Mouse (Mus musculus) liver, embryonic 12.5 days (tissue): ENCODE data around the gene Slc5a9. TPM values are rescaled to one million over a fixed set of nuclear protein-coding genes. Genes with fewer than 3 reads are reported as not detected.
"Not testable (repeated sequence)": the region's sequence is repeated elsewhere in the genome, so short reads cannot be mapped to it uniquely, and the experiment has no call there.

Source experiments
- ATAC-seq: fragments of 200-750 bp; cut with Nextera tagmentation; 2 replicates; pipeline ENCODE4 v1.8.0; 2017; ENCODE audit warnings: moderate number of reproducible peaks, mild to moderate bottlenecking, moderate library complexity
- H3K27ac ChIP-seq: fragments of 300-500 bp; sonication (generic); 2 replicates; pipeline ENCODE4 v1.5.1; 2016; ENCODE audit warnings: mild to moderate bottlenecking
- H3K27me3 ChIP-seq: fragments of 300-500 bp; sonication (generic); replicated peaks from 2 replicates; pipeline ENCODE4 v1.6.1; 2016; ENCODE audit warnings: mild to moderate bottlenecking, moderate library complexity
- H3K36me3 ChIP-seq: fragments of 300-500 bp; sonication (generic); 2 replicates; pipeline ENCODE4 v1.6.1; 2016; ENCODE audit warnings: mild to moderate bottlenecking, moderate library complexity
- H3K4me1 ChIP-seq: fragments of 300-500 bp; sonication (generic); 2 replicates; pipeline ENCODE4 v1.6.1; 2016
- H3K4me2 ChIP-seq: fragments of 300-500 bp; sonication (generic); 2 replicates; pipeline ENCODE4 v1.6.1; 2016; ENCODE audit warnings: mild to moderate bottlenecking, moderate library complexity
- H3K4me3 ChIP-seq: fragments of 300-500 bp; sonication (generic); 2 replicates; pipeline ENCODE4 v1.5.1; 2016; ENCODE audit warnings: mild to moderate bottlenecking, moderate library complexity
- H3K9ac ChIP-seq: fragments of 300-500 bp; sonication (generic); 2 replicates; pipeline ENCODE4 v1.6.1; 2016; ENCODE audit warnings: mild to moderate bottlenecking, moderate library complexity
- H3K9me3 ChIP-seq: fragments of 300-500 bp; sonication (generic); replicated peaks from 2 replicates; pipeline ENCODE4 v1.6.1; 2016; ENCODE audit warnings: mild to moderate bottlenecking, moderate library complexity
- WGBS: fragments of 180-500 bp; shearing (Covaris S2); methylation state at CpG from one replicate; pipeline ENCODE4 v1.1.7; 2016; ENCODE audit not compliant: insufficient replicate concordance; 5-methylcytosine and 5-hydroxymethylcytosine counted together
- polyA plus RNA-seq: library from polyadenylated mRNA; unstranded; fragments of >200 nt; fragmentation: Nextera tagmentation; extraction: Ambion mirVana; gene quantifications from 2 replicates; pipeline ENCODE4 v1.2.1, GENCODE M21; 2016

Gene Slc5a9
- not detected in 2 replicates for polyA plus RNA-seq

GRCm38 (mm10) chr4:111902775-111903174 is at the start of gene Slc5a9:
Slc5a9 (minus strand) TSS chr4:111902918.
- Histone ChIP-seq H3K4me2 (no peak within 1 kb of the TSS), H3K27me3 (no peaks in the 10 kb centered on the region), H3K9ac (no peak within 1 kb of the TSS), H3K9me3 (no peaks in the 10 kb centered on the region), H3K36me3 (no peaks in the 10 kb centered on the region), H3K4me1 (no peaks in the 10 kb centered on the region), H3K27ac (no peak within 1 kb of the TSS), H3K4me3 (no peak within 1 kb of the TSS)
- ATAC-seq = no peak

GRCm38 (mm10) chr4:111919092-111919491 is 16.4 kb upstream of the Slc5a9 start, which contains the start of gene Skint8:
Skint8 (plus strand) TSS chr4:111919392.
- Histone ChIP-seq H3K27me3 (no peaks in the 10 kb centered on the region), H3K36me3 (no peaks in the 10 kb centered on the region), H3K27ac (no peak within 1 kb of the TSS), H3K9me3 (0 out of 2 replicates have a peak, but pooled peaks cover 3% of the 10 kb centered on the region), H3K9ac (no peak within 1 kb of the TSS), H3K4me1 (no peaks in the 10 kb centered on the region), H3K4me3 (no peak within 1 kb of the TSS), H3K4me2 (no peak within 1 kb of the TSS)
- ATAC-seq = no peak
- WGBS = 61% methylated on average over 1 of the region's 1 CpGs

DNA sequence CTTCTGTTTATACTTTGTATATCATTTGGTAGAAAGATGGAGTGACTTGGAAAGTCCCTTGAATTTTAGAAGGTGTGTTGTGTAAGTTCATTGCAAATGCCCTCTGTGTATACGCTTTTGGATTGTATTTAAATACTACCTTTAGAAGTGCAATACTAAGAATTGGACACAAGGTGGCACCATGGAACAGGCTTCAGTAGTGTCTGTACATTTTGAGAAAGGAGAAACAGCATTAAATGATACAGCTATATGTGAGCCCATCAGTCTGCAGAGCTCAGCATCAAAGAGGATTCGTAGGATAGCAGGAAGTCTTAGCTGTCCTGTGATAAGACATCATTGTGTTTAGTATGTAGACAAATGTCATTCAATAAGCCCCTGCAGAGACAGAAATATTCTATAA is 5.2 kb upstream of the Slc5a9 start:
- 29% methylated on average over 2 of the region's 2 CpGs for WGBS
- H3K4me1 ChIP-seq = no peaks in the 10 kb centered on the region
- ATAC-seq = no peak
- H3K27me3 ChIP-seq = no peaks in the 10 kb centered on the region
- no peak overlapping the region for H3K9ac ChIP-seq
- no peak overlapping the region for H3K4me2 ChIP-seq
- H3K9me3 ChIP-seq = no peaks in the 10 kb centered on the region
- H3K36me3 ChIP-seq = no peaks in the 10 kb centered on the region
- H3K27ac ChIP-seq = no peak overlapping the region
- no peak overlapping the region for H3K4me3 ChIP-seq

DNA sequence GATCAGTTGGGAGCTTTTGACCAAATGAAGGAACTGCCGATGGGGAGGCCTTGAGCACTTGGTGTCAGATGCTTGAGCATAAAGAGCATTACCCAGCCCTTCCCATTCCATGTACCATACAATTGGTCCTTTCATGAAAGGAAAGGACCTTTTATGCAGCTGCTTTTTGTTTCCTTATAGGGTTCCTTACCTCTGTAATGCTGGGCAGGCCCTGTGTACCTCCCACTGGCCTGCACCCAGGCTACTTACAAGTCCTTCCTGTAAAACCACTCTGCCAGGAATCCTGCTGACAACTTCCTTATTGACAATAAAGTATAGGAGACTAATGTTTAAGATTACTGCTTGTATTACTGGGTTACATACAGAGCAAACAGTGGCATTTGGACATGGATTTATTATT is 1.2 kb downstream of the Slc5a9 start:
- H3K4me3 ChIP-seq = no peak overlapping the region
- 82% methylated on average over 1 of the region's 1 CpGs for WGBS
- H3K4me1 ChIP-seq = no peaks in the 10 kb centered on the region
- H3K27me3 ChIP-seq = no peaks in the 10 kb centered on the region
- H3K27ac ChIP-seq = no peak overlapping the region
- ATAC-seq = no peak
- no peaks in the 10 kb centered on the region for H3K9me3 ChIP-seq
- no peak overlapping the region for H3K4me2 ChIP-seq
- H3K9ac ChIP-seq = no peak overlapping the region
- H3K36me3 ChIP-seq = no peaks in the 10 kb centered on the region

DNA sequence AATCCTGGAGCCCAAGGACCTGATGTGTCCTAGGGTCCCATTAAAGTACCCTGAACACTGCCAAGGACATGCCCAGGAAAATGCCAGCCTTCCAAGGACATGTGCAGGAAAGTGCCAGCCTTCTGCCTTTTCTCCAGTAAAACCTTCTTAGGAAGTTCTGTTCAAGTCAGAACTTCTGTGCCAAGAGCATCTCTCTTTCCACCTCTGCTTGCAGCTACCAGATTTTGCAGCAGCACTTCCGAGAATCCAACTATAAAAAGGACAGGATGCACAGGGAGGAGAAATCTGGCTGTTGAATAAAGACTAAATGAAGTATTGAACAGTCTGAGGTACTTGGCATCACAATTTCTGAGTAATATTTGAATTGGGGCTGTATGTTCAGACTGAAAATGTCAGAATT is 2.2 kb downstream of the Slc5a9 start:
- H3K27ac ChIP-seq, H3K4me1 ChIP-seq, H3K4me3 ChIP-seq, H3K9ac ChIP-seq, H3K27me3 ChIP-seq, H3K4me2 ChIP-seq, ATAC-seq, H3K9me3 ChIP-seq, H3K36me3 ChIP-seq: not testable (repeated sequence)
- WGBS = 47% methylated on average over 1 of the region's 1 CpGs

GRCm38 (mm10) chr4:111898566-111898965 is 4.2 kb downstream of the Slc5a9 start:
- Histone ChIP-seq H3K9ac (no peak overlapping the region), H3K36me3 (no peaks in the 10 kb centered on the region), H3K4me2 (no peak overlapping the region), H3K27ac (no peak overlapping the region), H3K4me1 (no peaks in the 10 kb centered on the region), H3K9me3 (no peaks in the 10 kb centered on the region), H3K27me3 (no peaks in the 10 kb centered on the region), H3K4me3 (no peak overlapping the region)
- no peak for ATAC-seq
- WGBS = 56% methylated on average over 4 of the region's 4 CpGs

GRCm38 (mm10) chr4:111897755-111898154 is 5.0 kb downstream of the Slc5a9 start:
- Histone ChIP-seq H3K4me1 (no peaks in the 10 kb centered on the region), H3K9me3 (no peaks in the 10 kb centered on the region), H3K36me3 (no peaks in the 10 kb centered on the region), H3K4me2 (no peak overlapping the region), H3K4me3 (no peak overlapping the region), H3K27ac (no peak overlapping the region), H3K27me3 (no peaks in the 10 kb centered on the region), H3K9ac (no peak overlapping the region)
- ATAC-seq = no peak
- WGBS = 24% methylated on average over 1 of the region's 1 CpGs

- Histone ChIP-seq H3K4me1 (no peaks in the 10 kb centered on the region), H3K9ac (no peak overlapping the region), H3K36me3 (no peaks in the 10 kb centered on the region), H3K27ac (no peak overlapping the region), H3K27me3 (no peaks in the 10 kb centered on the region), H3K9me3 (no peaks in the 10 kb centered on the region), H3K4me2 (no peak overlapping the region), H3K4me3 (no peak overlapping the region)
- no peak for ATAC-seq
These were observed 10.6 kb downstream of the Slc5a9 start for GRCm38 (mm10) chr4:111892138-111892537.

DNA sequence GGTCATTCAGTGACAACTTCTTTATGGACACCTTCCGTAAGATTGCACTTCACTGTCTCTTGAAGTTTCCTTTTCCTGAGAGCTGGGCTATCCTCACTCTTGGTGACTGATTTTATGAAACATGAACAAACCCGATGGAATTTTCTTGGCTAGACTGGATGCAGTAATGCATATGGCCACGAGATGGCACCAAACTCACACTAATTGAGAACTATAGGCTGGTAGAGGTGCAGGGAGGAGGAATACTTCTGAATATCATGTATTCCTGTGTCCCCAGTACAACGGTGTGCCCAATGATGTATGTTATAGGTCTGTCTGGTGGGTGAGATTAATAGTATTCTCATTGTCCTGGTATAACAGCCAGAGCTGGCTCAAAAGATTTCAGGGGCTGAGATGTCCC is 16.1 kb downstream of the Slc5a9 start:
- no peak overlapping the region for H3K9ac ChIP-seq
- H3K4me3 ChIP-seq = no peak overlapping the region
- no peaks in the 10 kb centered on the region for H3K27me3 ChIP-seq
- no peaks in the 10 kb centered on the region for H3K36me3 ChIP-seq
- 15% methylated on average over 4 of the region's 4 CpGs for WGBS
- no peak overlapping the region for H3K27ac ChIP-seq
- H3K4me2 ChIP-seq = no peak overlapping the region
- peak; percentile 57; the same call in 1 of the 2 replicates for ATAC-seq
- no peaks in the 10 kb centered on the region for H3K9me3 ChIP-seq
- no peaks in the 10 kb centered on the region for H3K4me1 ChIP-seq

GRCm38 (mm10) chr4:111886018-111886417 is 16.7 kb downstream of the Slc5a9 start:
- Histone ChIP-seq H3K36me3 (no peaks in the 10 kb centered on the region), H3K27ac (no peak overlapping the region), H3K27me3 (no peaks in the 10 kb centered on the region), H3K9ac (no peak overlapping the region), H3K4me2 (peak overlapping the region; percentile 32; the same call in 1 of the 2 replicates), H3K4me1 (no peaks in the 10 kb centered on the region), H3K9me3 (no peaks in the 10 kb centered on the region), H3K4me3 (no peak overlapping the region)
- ATAC-seq = 0 out of 2 replicates have a peak, but pooled peaks have one; percentile 24
- 5% methylated on average over 7 of the region's 7 CpGs for WGBS

DNA sequence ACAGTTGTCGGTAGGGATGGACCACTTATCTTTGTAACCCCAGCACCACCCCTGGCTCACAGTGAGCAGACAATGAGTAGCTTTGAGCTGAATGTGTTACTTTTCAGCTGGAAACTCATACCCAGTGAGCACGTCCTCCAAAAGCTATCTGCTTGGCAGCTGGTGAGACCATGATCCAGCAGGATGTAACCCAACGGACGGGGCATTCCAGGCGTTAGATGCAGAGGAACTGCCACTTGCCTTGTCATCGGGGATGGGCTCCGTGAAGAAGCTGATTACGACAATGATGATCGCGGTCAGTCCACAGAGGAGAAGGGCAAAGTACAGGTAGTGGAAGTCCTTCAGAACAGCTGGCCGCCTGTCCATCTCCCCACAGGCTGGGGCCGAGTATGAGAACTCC is 19.2 kb downstream of the Slc5a9 start:
- WGBS = 68% methylated on average over 12 of the region's 12 CpGs
- ATAC-seq = no peak
- no peak overlapping the region for H3K4me3 ChIP-seq
- no peak overlapping the region for H3K9ac ChIP-seq
- H3K9me3 ChIP-seq = no peaks in the 10 kb centered on the region
- no peak overlapping the region for H3K4me2 ChIP-seq
- no peaks in the 10 kb centered on the region for H3K36me3 ChIP-seq
- no peak overlapping the region for H3K27ac ChIP-seq
- no peaks in the 10 kb centered on the region for H3K27me3 ChIP-seq
- H3K4me1 ChIP-seq = no peaks in the 10 kb centered on the region

DNA sequence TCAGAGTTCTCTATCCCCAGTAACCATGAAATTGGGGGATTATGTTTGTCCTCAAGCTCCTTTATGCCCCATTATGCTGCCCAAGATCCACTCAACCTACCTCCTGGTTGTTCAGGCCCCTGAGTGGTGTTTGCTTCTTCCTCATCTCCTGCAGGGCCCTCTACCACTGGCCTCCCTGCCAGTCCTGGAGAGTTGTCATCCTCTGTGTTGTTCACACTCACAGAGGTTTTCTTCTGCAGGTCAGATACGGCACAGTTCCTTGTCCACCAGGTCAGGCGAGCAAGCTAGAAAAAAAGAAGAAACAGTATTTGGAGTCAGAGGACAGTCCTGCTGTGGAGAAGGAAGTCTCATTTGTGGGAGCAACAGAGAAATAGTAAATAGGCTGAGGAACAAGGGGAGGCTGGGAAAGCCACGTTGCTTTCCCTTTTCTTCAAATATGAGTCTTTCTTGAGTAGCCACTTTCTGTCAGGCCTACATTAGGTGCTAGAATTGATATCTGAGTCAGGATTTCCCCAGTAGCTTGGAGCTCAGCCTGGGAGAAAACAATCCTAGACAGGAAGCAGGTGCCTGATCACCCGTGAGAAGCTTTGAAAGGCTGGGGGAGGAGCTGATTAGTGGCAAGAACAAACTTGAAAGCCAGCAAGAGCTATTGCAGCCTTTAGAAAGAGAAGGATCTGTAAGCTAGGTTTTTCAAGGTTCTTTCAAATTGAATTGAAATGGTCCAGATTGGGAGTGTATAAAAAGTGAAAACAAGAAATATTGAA is 22.4 kb downstream of the Slc5a9 start:
- Histone ChIP-seq H3K9me3 (no peaks in the 10 kb centered on the region), H3K36me3 (no peaks in the 10 kb centered on the region), H3K4me2 (no peak overlapping the region), H3K4me3 (no peak overlapping the region), H3K27ac (no peak overlapping the region), H3K27me3 (no peaks in the 10 kb centered on the region), H3K4me1 (no peaks in the 10 kb centered on the region), H3K9ac (no peak overlapping the region)
- 28% methylated on average over 4 of the region's 4 CpGs for WGBS
- ATAC-seq = no peak
